Mouse (Mus musculus): ENCODE measurements at regions not wholly inside any gene's neighbourhood (a gene's known extent, or its start where the extent isn't known, plus 50 kb on each side); places are given as distances from the start of the nearest gene placed in this dataset.
"Not testable (repeated sequence)": the region's sequence is repeated elsewhere in the genome, so short reads cannot be mapped to it uniquely, and the experiment has no call there.

- H3K4me3 ChIP-seq (ENCODE audit: insufficient read depth in 1 of 2, low read depth in 1 of 2, low read length in 2 of 2, poor library complexity in 1 of 2, severe bottlenecking in 1 of 2); in situ Hi-C loops (cut with MboI; ENCODE audit: low sequenced_read_pairs in 2 of 2, unreplicated experiment in 2 of 2); DNase-seq (ENCODE audit: low read depth, low spot score); H3K9ac ChIP-seq (ENCODE audit: insufficient read depth, low read depth, low read length, poor library complexity, severe bottlenecking); H3K36me3 ChIP-seq (ENCODE audit: control insufficient read depth, insufficient read depth, low read length, poor library complexity, severe bottlenecking); H3K4me1 ChIP-seq (ENCODE audit: control insufficient read depth in 2 of 2, insufficient read depth in 2 of 2, low read length in 2 of 2, poor library complexity in 1 of 2); H3K9me3 ChIP-seq (ENCODE audit: control insufficient read depth, insufficient read depth, low read depth, low read length): not testable (repeated sequence)
- H3K27ac ChIP-seq (ENCODE audit: insufficient read depth, low read depth, low read length, poor library complexity, severe bottlenecking), result peak overlapping the region; percentile 67; the same call in 1 of the 2 replicates
Measured at GRCm38 (mm10) chr1:5461511-5461910, 653.8 kb downstream of the Gm37988 start.
